Mouse (Mus musculus) thymus, postnatal 36 days (tissue): ENCODE measurements around the gene Fam8a1.

Experiments used
- DNase-seq, 2 experiments: peaks; one replicate each; pipeline ENCODE4 v3.0.0; 2022; ENCODE audit warnings: mixed read lengths in 2 of 2

The Fam8a1 gene

GRCm38 (mm10) chr13:46669048-46669619 lies at the start of gene Fam8a1:
Gene Fam8a1, plus strand, starts transcription at chr13:46669522.
- DNase-seq: peak; percentile 90 to 94

GRCm38 (mm10) chr13:46619633-46620032 lies 49.7 kb upstream of the Fam8a1 start:
- DNase-seq: peak; percentile 67 to 85

- DNase-seq: no peak
Observed at GRCm38 (mm10) chr13:46620964-46621757, 48.2 kb upstream of the Fam8a1 start.

GRCm38 (mm10) chr13:46626608-46627007 lies 42.7 kb upstream of the Fam8a1 start:
- no peak for DNase-seq

DNA sequence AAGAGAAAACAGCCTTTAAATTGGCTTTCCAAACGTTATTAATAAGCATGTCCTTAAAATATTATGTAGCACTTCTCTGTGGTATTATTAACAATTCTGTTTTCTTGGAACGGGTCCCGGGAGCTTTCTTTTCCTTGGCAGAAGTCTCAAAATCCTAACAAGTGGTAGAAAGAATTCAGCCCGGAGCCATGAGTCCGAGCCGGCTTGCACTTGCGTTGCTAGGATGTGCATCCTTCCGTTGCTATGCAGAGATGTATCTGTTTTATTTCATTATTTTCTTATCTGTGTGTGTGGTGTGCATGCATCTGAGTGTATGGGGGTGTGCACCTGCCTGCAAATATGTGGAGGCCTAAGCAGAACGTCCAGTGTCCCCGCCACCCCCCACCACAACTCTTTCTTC lies 41.5 kb upstream of the Fam8a1 start:
- DNase-seq: no peak

- no peak for DNase-seq
Observed at GRCm38 (mm10) chr13:46629391-46629790, 39.9 kb upstream of the Fam8a1 start.

DNA sequence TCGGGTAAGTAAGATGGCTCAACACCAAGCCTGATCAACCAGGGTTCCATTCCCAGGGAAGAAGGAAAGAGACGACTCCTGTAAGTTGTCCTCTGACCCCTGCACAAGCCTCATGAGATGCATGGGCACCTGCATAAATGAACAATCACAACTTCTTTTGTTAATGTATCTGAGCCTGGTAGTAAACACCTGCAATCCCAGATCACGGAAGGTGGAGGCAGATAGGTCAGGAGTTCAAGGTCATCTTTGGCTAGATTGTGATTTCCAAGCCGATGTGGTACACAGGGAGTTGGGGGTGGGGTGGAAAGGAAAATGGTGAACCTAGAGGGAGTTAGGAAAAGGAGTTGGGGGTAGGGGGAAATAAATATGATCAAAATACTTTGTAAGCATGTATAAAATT lies 36.5 kb upstream of the Fam8a1 start:
- no peak for DNase-seq

DNA sequence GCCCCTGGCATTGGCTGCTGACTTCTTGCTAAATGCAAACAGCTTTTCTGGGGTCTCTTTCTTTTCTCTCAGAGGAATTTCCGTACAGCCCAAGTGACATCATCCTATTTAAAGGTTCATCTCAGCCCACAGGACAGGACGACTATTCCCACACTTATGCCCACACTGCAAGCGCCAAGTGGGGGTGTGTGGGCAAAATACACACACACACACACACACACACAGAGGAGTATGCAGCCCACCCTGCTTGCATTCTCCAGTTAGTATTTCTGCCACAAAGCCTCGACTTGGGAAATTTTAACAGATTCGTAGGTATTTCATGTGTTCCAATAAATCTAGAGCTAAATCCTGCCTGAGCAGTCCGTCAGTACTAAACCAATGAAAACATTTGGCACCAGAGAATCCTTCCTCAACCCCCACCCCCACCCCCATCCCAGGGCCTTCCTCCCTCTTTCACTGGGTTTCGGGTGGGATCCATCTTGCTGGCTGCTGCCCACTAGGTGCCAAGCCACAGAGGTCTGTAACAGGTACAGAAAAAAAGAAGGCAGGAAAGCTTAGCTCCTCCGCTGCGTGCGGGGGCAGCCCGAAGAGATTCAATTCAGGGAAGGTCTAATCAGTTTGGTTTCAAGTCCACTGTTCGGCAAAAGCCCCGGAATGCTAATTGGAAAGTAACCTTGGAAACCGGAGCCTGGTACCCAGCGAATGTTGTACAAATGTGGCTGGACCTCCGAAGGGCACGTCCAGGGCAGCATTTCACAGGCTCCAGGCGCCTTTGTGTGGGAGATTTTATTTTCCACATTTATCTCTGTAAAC lies 35.8 kb upstream of the Fam8a1 start:
- no peak for DNase-seq

DNA sequence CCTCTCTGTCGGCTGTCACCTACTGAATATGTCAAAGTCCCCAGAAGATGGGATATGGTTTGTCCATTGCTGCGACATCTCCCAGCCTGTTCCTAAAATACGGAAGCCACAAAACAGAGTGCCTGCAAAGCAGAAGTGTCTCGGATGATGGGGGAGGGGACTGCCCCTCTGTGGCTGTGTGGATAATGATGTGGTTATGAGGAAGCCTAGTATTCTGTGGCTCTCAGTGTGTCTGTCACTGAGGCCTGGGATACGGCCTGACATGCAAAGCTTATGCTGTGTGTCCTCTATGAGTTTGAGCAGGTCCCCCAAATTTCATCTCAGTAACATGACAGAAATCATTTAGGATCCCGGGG lies 35.2 kb upstream of the Fam8a1 start:
- no peak for DNase-seq

DNA sequence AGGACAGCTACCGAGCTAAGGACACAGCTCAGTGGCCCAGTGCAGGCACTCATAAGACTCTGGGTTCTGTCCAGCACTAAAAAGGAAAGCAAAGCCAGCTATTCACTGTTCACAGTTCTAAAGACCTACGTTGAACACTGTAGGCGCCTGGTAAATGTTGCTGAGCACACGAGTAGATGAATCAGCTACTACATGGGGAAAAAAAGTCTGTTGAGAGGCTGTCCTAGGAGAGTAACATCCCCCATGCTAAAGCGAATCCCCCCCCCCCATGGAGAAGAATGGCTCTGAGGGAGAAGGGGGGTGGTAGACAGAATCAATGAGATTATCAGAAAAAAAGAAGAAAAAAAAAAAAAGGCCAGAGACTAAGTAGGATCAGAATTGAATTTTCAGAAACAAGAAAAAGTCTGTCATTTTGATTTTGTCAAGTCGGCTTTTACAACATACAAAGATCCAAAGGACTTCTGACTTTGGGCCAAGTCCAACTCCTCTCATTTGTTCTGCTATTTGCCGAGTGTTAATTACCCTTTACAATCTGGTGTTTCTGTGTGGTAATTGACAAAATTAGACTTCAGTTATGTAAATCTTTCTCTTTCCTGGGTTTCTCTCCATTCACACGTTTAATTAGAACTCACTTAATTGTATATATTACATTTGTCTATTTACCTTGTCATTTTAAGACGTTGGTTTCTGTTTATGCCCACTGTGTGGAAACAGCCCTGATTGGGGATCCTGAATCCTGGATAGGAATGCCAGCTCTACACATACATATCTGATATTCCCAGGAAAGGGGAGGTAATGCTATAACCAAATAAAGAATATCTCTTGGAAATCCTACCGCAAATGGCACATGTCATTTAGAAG lies 28.5 kb upstream of the Fam8a1 start:
- no peak for DNase-seq

DNA sequence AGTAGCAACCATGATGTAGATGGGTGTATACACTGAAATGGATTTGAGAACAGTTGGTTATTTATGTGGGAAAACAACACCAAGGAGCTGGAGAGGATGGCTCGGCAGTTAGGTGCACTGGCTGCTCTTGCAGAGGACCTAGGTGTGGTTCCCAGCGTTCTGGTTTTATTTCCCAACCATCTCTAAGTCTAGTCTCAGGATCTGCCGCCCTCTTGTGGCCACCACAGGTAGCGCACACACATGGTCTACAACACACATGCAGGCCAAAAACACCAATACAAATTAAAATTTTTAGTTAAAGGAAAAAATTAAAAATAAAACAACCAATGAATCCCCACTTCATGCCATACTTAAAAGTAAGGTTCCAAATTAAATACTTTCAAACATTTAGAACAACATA lies 27.0 kb upstream of the Fam8a1 start:
- DNase-seq: peak; percentile 29 to 30

DNA sequence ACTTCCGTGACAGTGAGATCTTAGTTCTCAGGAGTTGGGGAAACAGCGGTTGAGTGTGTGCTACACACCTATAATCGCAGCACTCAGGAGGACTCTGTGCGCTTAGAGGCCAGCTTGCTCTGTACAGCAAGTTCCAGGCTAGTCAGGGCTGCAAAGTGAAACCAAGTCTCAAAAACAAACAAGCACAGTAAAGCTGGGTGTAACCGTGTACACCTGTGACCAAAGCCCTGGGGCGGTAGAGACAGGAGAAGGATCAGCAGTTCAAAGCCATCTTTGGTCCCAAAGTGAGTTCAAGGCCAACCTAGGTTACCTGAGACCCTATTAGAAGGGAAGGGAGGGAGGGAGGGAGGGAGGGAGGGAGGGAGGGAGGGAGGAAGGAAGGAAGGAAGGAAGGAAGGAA lies 25.1 kb upstream of the Fam8a1 start:
- DNase-seq: no peak

DNA sequence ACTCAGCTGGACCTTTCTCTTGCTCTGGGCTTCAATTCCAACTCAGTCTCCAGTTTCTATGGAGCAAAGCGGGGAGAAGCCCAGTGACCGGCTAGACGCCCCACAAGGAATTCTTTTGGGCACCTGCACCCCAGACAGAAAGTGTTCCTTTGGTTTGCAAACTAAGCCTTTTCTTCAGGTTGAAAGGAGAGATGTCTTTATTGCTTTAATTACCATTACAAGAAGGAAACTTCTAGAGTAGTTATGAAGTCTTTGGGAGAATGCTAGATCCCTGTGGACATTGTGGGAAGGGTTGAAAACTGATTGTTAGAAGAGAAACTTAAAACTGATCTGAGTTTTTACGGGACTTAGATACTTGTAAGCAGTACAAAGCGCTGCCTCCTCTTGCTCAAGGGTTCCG lies 23.8 kb upstream of the Fam8a1 start:
- DNase-seq: no peak

DNA sequence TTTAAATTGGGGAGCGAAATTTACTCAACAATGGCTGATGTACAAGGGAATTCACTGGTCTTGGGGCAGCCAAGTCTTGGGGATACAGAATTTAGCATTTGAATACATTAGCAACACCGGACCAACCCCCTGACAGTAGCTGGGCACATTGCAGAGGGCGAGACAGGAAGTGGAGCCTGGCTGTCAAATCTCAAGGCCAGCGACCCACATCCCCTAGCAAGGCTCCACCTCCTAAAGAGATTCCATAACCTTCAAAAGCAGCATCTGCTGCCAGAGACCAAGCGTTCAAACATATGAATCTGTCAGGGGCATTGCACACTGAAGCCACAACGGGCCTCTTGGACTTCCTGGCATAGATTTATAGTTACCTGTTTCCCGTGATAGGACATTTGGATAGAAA lies 17.5 kb upstream of the Fam8a1 start:
- DNase-seq: no peak

DNA sequence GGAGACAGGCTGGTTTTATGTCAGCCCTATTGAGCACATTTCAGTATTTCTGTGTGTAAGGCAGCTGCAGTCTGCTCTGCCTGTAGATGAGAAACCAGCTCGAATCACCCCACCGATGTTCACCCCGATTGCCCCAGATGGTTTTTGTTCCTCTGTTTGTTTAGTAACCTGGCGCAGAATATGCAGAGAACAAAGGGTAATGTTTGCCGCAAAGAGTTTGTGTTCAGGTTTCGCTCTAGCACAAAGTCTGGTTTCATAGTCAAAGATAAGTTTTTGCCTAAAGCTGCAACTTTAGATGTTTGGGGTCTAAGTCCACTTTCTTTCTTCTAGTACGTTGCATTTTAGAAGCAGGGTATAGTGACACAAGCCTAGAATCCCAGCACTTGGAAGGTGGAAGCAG lies 16.7 kb upstream of the Fam8a1 start:
- no peak for DNase-seq

- no peak for DNase-seq
Observed at GRCm38 (mm10) chr13:46653671-46654070, 15.7 kb upstream of the Fam8a1 start.

- no peak for DNase-seq
Observed at GRCm38 (mm10) chr13:46654566-46654965, 14.8 kb upstream of the Fam8a1 start.

- no peak for DNase-seq
Observed at GRCm38 (mm10) chr13:46659211-46659610, 10.1 kb upstream of the Fam8a1 start.

GRCm38 (mm10) chr13:46663461-46663964 lies 5.8 kb upstream of the Fam8a1 start:
- no peak for DNase-seq

DNA sequence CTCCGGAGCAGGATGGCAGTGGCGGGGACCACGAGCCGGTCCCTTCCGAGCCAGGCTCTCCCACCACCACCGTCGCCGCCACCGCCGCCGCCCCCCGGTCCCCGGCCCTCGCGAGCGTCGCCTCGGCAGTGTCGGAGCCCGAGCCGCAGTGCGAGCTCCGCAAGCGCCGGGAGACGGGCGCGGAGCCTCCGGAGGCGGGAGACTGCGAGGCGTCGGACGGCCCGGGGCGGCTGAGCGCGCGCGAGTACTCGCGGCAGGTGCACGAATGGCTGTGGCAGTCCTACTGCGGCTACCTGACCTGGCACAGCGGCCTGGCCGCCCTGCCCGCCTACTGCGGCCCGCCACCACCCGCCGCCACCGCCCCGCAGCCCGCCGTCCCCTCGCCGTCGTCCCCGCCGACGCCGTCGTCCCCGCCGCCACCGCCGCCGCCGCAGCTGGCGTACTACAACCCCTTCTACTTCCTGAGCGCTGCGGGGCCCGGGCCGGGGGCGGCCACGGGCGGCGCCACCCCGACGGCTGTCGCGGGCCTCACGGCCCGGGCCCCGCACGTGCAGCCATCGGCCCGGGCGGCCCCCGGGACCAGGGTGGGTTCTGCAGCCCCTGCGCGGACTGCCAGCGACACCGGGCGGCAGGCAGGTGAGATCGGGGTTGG lies 424 bp downstream of the Fam8a1 start:
- peak; percentile 54 to 71 for DNase-seq

DNA sequence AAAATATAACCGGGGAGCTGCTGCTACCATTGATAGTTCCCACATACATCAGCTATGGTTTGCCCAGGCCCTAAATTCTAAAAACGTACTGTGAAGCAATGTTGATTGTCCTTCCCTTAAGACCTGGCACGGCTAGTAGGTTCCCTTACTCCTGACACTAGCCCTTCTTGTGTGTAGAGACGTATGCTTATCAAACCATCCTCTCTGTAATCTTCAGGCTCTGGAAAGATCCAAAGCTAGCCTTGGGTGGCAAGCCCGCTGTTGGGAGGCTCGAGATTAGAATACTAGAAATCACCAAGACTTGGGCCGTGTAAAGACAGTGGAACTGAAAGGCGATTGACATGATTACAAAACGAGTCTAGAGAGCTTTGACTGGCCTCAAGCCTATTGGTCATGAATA lies 1.2 kb downstream of the Fam8a1 start:
- no peak for DNase-seq

DNA sequence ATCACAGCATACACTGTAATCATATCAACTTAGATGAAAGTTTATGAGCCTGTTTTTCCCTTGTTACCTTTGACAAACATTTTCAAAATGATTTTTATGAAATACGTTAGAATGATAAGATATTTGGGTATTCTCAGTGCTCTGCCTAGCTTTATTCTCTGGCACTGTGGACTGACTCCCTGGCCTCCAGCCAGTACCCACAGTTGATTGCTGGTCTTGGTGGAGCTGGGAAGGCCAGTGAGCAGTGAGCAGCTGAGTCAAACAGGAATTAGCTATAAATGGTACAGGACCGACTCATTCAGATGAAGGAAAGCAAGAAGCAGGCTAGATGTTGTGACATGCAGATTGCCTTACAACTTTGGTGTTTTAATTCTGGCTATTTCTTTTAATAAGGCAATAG lies 5.3 kb downstream of the Fam8a1 start:
- DNase-seq: no peak
